Mouse (Mus musculus) cortical plate, adult 2 months (tissue): ENCODE measurements around the gene Slc6a18.
A peak's percentile ranks its signal among the peaks of the same experiment; 100 is the strongest.

Experiments
- CTCF ChIP-seq: fragments of 200-500 bp; IDR thresholded peaks from 2 replicates; pipeline ENCODE4 v1.5.1; 2011; ENCODE audit warnings: mild to moderate bottlenecking, control low read depth, low read length; ENCODE audit not compliant: insufficient read depth; ENCODE audit errors: extremely low read depth
- POLR2A ChIP-seq: fragments of 200-500 bp; IDR thresholded peaks from 2 replicates; pipeline ENCODE4 v1.6.1; 2011; ENCODE audit warnings: mild to moderate bottlenecking, low read length, control low read depth; ENCODE audit not compliant: insufficient read depth; ENCODE audit errors: extremely low read depth

- TF ChIP-seq POLR2A (no peak), CTCF (peak; percentile 91)
Observed at GRCm38 (mm10) chr13:73646397-73647087, 31.3 kb downstream of the Slc6a18 start.
